Mouse (Mus musculus) kidney, postnatal 14 days (tissue): ENCODE data around the gene Ceacam15.

Experiments
- DNase-seq: peaks from one replicate; pipeline ENCODE4 v3.0.0; 2022; ENCODE audit warnings: mixed read lengths

Ceacam15 gene

GRCm38 (mm10) chr7:16629598-16630296 is 45.8 kb downstream of the Ceacam15 start:
- peak; percentile 65 for DNase-seq

GRCm38 (mm10) chr7:16628096-16628771 is 47.3 kb downstream of the Ceacam15 start:
- peak; percentile 64 for DNase-seq

GRCm38 (mm10) chr7:16623687-16624086 is 51.8 kb downstream of the Ceacam15 start:
- no peak for DNase-seq

GRCm38 (mm10) chr7:16623131-16623530 is 52.4 kb downstream of the Ceacam15 start:
- DNase-seq = no peak
